Mouse (Mus musculus): ENCODE data around the gene Gtf3a.

Gtf3a gene

DNA sequence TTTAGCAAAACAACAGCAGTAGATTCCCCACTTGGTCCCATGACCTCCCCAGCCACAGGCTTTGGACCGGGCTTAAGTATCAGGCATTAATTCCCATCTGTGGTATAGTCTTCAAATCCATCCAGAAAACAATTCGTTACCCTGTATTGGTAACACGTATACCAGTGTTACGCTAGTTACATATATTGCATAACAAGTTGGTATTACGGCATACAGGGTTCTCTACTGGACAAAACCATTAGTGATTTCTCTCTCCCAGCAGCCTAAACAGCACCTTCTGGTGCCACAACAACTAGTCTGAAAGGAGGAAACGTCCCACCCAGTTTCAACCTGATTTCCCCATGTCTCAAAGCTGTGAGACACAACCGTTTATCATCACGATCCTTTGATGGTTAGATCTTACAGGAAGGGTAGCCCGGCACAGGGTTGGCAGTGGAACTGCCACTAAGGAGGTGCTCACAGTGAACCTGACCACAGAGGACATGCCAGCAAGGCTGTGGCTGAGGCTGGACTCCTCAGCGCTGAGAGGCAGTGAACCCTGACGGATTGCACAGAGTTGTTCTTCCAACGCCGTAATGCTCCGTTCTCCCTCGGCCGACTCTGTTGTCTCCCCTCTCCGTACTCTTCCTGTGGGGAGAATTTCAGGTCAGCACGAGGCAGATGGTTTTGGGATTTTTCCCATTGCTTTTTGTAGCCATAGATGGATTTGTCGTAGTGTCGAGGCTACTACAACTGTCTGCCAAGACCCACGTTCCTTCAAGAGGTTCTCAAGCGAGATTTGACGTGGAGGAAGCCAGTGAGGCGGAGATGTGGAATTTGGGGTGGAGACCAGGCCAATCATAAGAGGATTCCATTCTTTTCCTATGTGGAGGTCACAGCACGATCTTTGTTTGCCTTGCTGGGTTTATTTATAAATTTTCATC, 25.7 kb downstream of the Gtf3a start:
- no peak for ATAC-seq (ENCODE audit: insufficient number of reproducible peaks, low FRiP score, low TSS enrichment)

DNA sequence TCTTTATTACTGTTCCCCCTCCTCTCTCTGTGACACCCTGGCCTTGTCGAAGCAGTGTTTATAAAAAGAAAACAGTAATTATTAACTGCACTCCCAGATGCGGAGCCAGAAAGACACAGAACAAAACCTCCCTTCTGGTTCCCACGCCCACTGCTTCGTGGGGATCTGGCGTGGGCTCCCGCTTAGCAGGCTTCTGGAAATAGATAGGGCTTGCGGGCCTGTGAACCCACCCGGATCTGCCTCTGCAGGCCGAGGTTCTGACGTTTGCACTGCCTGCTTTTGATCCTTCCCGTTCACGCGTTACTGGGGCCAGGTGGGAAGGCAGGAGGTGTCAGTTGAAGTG, 26.3 kb downstream of the Gtf3a start:
- no peak for ATAC-seq (ENCODE audit: insufficient number of reproducible peaks, low FRiP score, low TSS enrichment)

DNA sequence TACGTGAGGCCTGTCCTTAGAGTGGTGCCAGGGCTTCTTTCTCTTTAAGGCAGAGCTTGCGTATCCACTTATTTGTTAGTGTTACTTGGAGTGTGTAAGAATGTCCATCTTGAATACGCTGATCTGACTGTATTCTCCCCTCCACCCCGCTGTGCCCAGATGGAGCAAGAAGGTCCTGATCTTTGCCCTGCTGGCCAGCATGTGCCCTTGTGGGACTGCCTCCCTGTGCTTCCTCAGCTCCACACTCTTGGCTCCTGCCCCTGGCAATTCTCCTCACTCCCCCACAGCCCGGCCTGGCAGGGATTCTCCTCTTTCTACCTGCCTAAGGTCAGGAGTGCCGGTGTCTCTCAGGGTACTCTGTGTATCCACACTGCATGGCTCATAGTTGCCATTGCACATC, 32.9 kb downstream of the Gtf3a start:
- ATAC-seq (ENCODE audit: insufficient number of reproducible peaks, low FRiP score, low TSS enrichment): no peak

DNA sequence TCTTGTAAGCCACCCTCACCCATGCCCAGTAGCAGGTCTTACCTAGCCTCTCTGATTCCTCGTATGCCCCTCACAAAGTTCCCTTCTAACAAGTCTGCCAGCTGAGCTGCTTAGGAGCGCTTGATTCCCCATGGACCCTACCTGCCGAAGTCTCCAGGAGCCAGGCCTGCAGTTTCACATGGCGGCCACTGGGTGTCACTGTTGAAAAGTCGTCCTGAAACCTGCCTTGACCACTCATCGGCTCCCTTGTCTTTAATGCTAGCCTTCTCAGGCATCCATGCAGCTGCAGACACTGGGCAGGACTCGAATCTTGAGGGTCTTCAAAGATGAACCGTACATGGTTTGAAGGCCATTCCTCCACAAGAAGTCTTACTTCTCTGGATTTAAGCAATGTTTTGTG, 34.8 kb downstream of the Gtf3a start:
- peak; percentile 36; the same call in 1 of the 2 replicates for ATAC-seq (ENCODE audit: insufficient number of reproducible peaks, low FRiP score, low TSS enrichment)

DNA sequence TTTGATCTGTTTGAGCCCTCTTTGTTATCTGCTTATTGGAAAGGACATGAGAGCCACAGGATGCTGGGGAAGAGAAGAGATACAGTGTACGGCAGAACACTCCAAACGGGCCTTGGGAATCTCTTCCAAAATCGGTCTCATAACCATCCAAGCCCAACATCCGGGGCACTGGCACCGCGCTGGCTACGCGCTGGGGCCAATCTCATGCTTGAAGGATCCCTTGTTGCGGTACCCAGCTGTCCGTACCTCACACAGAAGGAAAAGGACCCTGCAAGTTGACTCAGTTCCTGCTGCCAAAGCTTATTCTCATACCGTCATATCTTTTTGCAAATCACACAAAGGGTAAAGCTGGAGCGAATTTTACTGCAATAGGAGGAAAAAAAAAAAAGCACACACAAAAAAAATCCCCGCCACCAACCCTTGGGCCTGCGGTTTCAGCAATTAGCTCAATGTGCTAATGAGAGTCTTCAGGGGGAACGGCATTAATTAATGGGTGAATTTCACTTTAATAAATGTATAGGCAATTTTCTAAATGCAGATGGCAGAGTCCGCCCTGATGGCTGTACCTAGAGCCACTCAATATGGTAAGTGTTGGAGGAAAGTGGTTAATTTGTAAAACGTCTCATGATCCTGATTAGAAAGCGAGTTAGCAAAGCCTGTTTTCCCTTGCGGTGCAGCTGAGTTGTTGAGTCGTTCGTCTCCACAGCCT, 37.4 kb downstream of the Gtf3a start:
- ATAC-seq (ENCODE audit: insufficient number of reproducible peaks, low FRiP score, low TSS enrichment): no peak

DNA sequence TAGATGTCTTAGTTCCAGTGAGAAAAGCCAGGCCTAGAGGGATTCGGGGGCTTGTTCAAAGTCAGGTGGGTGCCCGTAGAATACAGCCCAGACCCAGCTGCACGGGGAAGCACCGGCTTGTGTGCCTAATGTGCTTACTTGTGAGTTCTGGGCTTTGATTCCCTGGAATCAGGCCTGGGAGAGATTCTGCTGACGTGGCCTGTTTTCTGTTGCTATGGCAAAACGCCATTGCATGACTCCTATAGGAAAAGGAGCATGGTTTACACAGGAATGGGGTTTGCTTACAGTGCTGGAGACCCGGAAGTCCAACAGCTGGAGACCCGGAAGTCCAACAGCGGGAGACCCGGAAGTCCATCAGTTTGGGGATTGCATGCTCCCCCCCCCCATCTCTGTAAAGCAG, 39.1 kb downstream of the Gtf3a start:
- ATAC-seq (ENCODE audit: insufficient number of reproducible peaks, low FRiP score, low TSS enrichment): no peak

DNA sequence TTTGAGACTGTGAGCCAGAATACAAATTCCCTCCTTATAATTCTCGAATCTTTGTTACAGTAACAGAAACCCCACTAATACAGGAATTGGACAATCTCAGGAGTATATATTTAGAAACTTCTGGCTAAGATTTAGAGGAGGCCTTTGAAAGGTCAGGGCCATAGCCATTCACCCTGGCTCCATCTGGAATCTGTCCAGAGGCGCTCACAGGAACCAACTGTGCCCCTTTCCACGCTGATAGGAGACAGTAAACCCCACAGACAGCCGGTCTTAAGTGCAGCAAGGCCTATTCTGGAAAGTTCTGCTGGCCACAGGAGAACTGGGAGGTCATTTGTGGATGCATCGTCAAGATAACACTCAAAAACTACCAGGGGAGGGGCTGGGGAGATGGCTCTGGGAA, 40.6 kb downstream of the Gtf3a start:
- no peak for ATAC-seq (ENCODE audit: insufficient number of reproducible peaks, low FRiP score, low TSS enrichment)

DNA sequence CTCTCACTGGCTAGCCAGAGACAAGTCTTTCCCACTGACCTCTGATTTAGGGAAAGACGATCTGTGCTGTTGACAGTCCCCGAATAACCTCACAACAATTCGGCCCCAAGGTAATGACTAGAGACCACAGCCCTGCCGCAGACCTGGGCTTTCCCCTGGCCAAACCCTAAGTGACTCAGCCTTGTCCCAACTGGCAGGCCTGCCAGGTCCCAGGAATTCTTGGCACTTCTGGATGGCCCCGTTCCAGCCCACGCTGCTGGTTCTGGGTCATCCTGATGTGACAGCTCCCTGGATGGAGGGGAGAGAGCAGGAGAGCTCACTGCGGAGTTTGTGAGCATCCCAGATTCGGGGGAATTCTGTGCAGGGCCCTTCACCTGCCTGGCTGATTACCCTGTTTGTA, 45.1 kb downstream of the Gtf3a start:
- ATAC-seq (ENCODE audit: insufficient number of reproducible peaks, low FRiP score, low TSS enrichment): no peak

DNA sequence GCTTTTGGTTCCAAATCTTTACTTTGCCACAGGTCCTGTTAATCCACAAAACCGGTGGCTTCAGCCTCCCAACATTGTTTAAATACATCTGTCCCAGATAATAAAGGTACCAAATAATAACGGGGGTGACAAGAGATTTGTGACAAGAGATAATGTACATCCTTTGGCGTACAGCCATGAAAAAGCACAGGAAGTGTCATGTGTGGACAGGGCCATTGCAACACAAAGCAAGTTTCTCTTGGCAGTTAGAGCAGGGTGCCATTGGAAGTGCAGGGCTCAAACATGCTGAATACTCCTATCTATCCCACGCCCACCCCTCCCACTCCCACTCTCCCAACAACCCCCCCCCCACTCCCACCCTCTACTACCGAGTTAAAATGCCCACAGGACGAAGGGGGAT, 46.5 kb downstream of the Gtf3a start:
- no peak for ATAC-seq (ENCODE audit: insufficient number of reproducible peaks, low FRiP score, low TSS enrichment)

DNA sequence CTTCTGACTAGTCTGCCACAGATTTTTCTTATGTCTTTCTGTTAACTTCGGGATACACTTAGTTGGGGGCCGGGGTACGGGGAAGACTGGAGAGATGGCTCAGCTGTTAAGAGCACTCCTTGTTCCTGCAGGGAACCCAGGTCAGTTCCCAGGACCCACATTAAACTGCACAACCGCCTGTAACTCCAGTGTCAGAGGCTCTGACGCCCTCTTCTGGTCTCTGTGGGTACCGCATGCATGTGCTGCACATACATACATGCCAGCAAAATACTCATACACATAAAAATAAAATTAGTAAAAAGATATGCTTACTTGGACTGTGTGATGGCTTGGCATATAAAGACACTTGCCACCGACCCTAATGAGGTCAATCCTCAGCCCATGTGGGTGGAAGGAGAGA, 48.4 kb downstream of the Gtf3a start:
- ATAC-seq (ENCODE audit: insufficient number of reproducible peaks, low FRiP score, low TSS enrichment): no peak

DNA sequence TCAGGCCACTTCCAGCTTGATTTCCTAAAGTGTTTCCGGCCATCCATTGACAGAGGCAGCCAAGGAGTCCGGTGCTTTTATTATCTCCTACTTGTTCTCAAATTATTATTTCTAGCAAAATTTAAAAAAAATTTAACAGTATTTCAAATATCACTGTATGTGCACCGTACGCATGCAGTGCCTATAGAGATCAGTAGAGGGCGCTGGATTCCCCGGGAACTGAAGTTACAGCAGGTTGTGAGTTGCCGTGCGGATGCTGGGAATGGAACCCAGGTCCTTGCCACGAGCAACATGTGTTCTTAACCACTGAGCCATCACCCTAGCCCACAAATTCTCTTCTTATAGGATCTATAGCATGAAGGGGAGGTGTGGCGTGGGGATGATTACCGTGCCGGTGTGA, 50.3 kb downstream of the Gtf3a start:
- ATAC-seq (ENCODE audit: insufficient number of reproducible peaks, low FRiP score, low TSS enrichment): no peak

DNA sequence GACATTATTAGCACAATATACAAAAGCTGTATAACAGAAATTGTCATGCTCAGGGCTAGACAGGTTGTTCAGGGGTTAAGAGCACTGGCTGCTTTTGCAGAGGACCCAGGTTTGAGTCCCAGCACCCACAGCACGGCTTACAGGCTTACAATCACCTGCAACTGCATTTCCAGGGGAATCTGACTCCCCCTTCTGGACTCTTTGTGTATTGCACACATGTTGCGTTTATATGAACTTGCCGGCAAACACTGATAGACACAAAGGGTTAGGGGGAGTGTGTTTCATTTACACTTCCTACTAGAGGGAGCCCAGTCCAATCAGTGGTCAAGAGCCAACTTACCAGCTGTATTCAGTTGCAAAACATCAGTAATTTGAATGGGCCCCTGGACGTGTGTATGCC, 52.9 kb downstream of the Gtf3a start:
- no peak for ATAC-seq (ENCODE audit: insufficient number of reproducible peaks, low FRiP score, low TSS enrichment)

DNA sequence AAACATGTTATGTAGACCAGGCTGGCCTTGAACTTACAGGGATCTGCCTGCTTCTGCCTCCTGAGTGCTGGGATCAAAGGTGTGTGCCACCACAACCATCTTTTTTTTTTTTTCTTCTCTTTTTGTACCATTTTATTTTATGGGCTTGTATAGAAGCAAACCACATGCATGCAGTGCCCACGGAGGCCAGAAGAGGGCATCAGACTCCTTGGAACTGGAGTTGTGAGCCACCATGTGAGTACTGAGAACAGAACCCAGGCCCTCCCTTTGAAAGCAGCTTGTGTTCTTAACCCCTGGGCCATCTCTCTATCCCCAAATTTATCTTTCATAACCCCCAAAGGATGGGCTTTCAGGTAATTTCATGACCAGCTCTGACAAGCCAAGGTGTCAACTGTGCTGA, 54.8 kb downstream of the Gtf3a start:
- ATAC-seq (ENCODE audit: insufficient number of reproducible peaks, low FRiP score, low TSS enrichment): no peak
